Mouse (Mus musculus): ENCODE results near the gene Prrx1. TPM values are rescaled to one million over a fixed set of nuclear protein-coding genes. Genes with fewer than 3 reads are reported as not detected.
A peak's percentile ranks its signal among the peaks of the same experiment; 100 is the strongest.

The Prrx1 gene
- total and polyA plus RNA-seq, 2 experiments from 2014 or later: 7.1 to 10.5 TPM

DNA sequence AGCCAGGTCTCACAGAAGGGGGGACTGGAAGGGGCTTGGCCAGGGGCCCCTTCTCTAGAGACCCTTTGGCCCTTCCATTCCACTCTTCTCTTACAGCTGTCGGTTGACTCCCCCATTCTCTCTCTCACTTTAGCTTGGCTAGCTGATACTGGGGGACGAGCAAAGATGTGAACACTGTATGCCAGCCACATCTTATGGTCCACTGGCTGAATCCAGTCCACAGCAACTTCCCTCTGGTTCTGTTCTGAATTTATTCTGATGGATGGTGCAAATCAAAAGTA lies 32.7 kb downstream of the Prrx1 start:
- Histone ChIP-seq H3K36me3 (replicated peaks; ENCODE audit: control insufficient read depth, insufficient read depth, low read length) (no peaks in the 10 kb centered on the region), H3K4me2 (ENCODE audit: low read depth, low read length) (0 out of 2 replicates have a peak overlapping the region, but pooled peaks have one; percentile 2), H3K4me3 (ENCODE audit: low read depth, low read length) (no peak overlapping the region), H3K9ac (replicated peaks; ENCODE audit: low read depth, low read length) (no peak overlapping the region), H3K27ac (ENCODE audit: low read depth) (peak overlapping the region; percentile 94), H3K4me1 (ENCODE audit: control insufficient read depth, insufficient read depth) (peaks cover 46% of the 10 kb centered on the region), H3K27me3 (ENCODE audit: control insufficient read depth, insufficient read depth, low read length) (no peaks in the 10 kb centered on the region), H3K9me3 (replicated peaks; ENCODE audit: control insufficient read depth, low read length) (no peaks in the 10 kb centered on the region)
- ATAC-seq (ENCODE audit: insufficient read depth, low read depth) (no peak), DNase-seq (ENCODE audit: low spot score) (peak; percentile 8)
- TF ChIP-seq CTCF (IDR thresholded peaks at IDR 0.05; ENCODE audit: low read depth) (no peak), EP300 (IDR thresholded peaks at IDR 0.05; ENCODE audit: low read depth) (no peak)
- WGBS: 35% methylated on average over 2 of the region's 2 CpGs

DNA sequence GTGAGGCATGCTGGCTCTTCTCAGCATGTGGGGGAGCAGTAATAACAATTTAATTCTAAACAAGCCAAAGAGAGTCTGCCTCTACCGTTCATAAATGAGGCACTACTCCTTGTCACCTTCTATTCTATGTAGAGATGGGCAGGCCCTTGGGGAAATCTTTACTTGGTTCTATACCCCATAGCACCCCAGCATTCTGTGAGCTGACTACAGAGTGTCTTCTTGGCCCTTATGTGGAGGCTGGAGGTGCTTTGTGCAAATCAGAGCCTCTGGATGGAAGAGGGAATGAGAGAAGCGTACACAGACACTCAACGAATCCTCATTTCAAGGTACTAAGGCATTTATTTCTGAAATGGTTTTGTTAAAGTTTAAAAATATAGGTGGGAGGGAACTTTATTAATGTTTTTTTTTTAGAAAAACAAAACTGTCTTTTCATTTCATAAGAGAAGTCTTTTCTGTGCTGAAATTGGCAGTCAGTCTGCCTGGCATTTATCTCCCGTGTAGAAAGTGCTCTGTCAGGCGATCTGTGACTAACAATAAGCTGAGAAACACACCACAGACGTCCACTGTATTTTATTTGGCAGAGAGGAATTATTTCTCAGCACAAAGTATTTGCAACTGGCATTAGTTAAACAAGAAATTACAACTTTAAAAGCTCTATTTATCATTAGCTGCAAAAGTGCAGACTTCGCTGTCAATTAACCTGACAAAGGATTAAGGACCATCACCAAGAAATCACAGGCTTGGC lies 33.2 kb downstream of the Prrx1 start:
- DNase-seq (ENCODE audit: low spot score) (peak; percentile 30), ATAC-seq (ENCODE audit: insufficient read depth, low read depth) (no peak)
- TF ChIP-seq CTCF (IDR thresholded peaks at IDR 0.05; ENCODE audit: low read depth) (no peak), EP300 (IDR thresholded peaks at IDR 0.05; ENCODE audit: low read depth) (no peak)
- 0 out of 2 replicates have a peak overlapping the region, but pooled peaks have one; percentile 2 for H3K4me2 ChIP-seq (ENCODE audit: low read depth, low read length)
- peak overlapping the region; percentile 94 for H3K27ac ChIP-seq (ENCODE audit: low read depth)
- H3K36me3 ChIP-seq (replicated peaks; ENCODE audit: control insufficient read depth, insufficient read depth, low read length): no peaks in the 10 kb centered on the region
- H3K4me3 ChIP-seq (ENCODE audit: low read depth, low read length): no peak overlapping the region
- no peaks in the 10 kb centered on the region for H3K27me3 ChIP-seq (ENCODE audit: control insufficient read depth, insufficient read depth, low read length)
- peaks cover 41% of the 10 kb centered on the region for H3K4me1 ChIP-seq (ENCODE audit: control insufficient read depth, insufficient read depth)
- no peak overlapping the region for H3K9ac ChIP-seq (replicated peaks; ENCODE audit: low read depth, low read length)
- WGBS: 37% methylated on average over 7 of the region's 7 CpGs
- no peaks in the 10 kb centered on the region for H3K9me3 ChIP-seq (replicated peaks; ENCODE audit: control insufficient read depth, low read length)

DNA sequence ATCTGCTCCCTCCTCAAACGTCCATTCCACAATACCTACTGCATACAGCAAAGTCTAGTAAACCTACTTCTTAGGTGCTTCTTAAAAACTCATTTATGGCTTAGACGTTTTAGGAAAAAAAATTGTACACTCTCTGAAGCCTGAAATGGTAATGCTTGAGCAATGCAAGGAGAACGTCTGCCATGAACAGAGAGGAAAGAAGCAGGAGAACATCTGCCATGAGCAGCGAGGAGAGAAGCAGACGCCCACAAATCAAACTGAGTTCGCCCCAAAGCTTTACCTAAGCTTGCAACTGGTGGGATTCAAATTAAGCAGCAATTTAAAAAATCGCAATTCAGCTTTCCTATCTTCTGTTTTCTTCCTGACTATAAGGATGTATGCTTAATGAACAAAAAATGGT lies 36.4 kb downstream of the Prrx1 start:
- no peak overlapping the region for H3K4me2 ChIP-seq (ENCODE audit: low read depth, low read length)
- no peak overlapping the region for H3K27ac ChIP-seq (ENCODE audit: low read depth)
- no peaks in the 10 kb centered on the region for H3K9me3 ChIP-seq (replicated peaks; ENCODE audit: control insufficient read depth, low read length)
- no peaks in the 10 kb centered on the region for H3K27me3 ChIP-seq (ENCODE audit: control insufficient read depth, insufficient read depth, low read length)
- DNase-seq (ENCODE audit: low spot score): no peak
- no peaks in the 10 kb centered on the region for H3K36me3 ChIP-seq (replicated peaks; ENCODE audit: control insufficient read depth, insufficient read depth, low read length)
- H3K4me1 ChIP-seq (ENCODE audit: control insufficient read depth, insufficient read depth): peaks cover 23% of the 10 kb centered on the region
- ATAC-seq (ENCODE audit: insufficient read depth, low read depth): no peak
- TF ChIP-seq CTCF (IDR thresholded peaks at IDR 0.05; ENCODE audit: low read depth): no peak
- TF ChIP-seq EP300 (IDR thresholded peaks at IDR 0.05; ENCODE audit: low read depth): no peak
- no peak overlapping the region for H3K9ac ChIP-seq (replicated peaks; ENCODE audit: low read depth, low read length)
- WGBS: 79% methylated on average over 7 of the region's 7 CpGs
- H3K4me3 ChIP-seq (ENCODE audit: low read depth, low read length): no peak overlapping the region

DNA sequence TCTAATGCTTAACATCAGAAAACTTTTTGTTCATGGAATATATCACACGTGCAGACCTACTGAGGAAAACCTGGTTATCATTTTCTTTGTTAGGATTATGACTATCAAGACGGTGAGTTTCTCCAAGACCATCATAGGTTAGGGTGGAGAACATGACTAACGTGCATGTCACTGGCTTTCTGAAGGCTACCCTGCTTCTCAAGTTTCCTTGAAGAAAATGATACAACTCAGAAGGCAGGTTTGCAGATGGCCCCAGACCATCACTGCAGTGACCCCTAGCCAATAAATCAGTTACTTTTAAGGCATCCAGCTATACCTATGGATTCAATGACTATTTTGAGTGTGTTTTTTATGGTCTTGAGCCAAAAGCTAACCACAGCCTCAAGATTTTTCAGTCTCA lies 38.6 kb downstream of the Prrx1 start:
- H3K4me2 ChIP-seq (ENCODE audit: low read depth, low read length): no peak overlapping the region
- TF ChIP-seq EP300 (IDR thresholded peaks at IDR 0.05; ENCODE audit: low read depth) (no peak), CTCF (IDR thresholded peaks at IDR 0.05; ENCODE audit: low read depth) (no peak)
- H3K4me1 ChIP-seq (ENCODE audit: control insufficient read depth, insufficient read depth): peaks cover 3% of the 10 kb centered on the region
- no peak overlapping the region for H3K9ac ChIP-seq (replicated peaks; ENCODE audit: low read depth, low read length)
- ATAC-seq (ENCODE audit: insufficient read depth, low read depth) (no peak), DNase-seq (ENCODE audit: low spot score) (no peak)
- no peaks in the 10 kb centered on the region for H3K36me3 ChIP-seq (replicated peaks; ENCODE audit: control insufficient read depth, insufficient read depth, low read length)
- no peak overlapping the region for H3K4me3 ChIP-seq (ENCODE audit: low read depth, low read length)
- 85% methylated on average over 3 of the region's 3 CpGs for WGBS
- no peaks in the 10 kb centered on the region for H3K9me3 ChIP-seq (replicated peaks; ENCODE audit: control insufficient read depth, low read length)
- H3K27me3 ChIP-seq (ENCODE audit: control insufficient read depth, insufficient read depth, low read length): no peaks in the 10 kb centered on the region
- H3K27ac ChIP-seq (ENCODE audit: low read depth): no peak overlapping the region

DNA sequence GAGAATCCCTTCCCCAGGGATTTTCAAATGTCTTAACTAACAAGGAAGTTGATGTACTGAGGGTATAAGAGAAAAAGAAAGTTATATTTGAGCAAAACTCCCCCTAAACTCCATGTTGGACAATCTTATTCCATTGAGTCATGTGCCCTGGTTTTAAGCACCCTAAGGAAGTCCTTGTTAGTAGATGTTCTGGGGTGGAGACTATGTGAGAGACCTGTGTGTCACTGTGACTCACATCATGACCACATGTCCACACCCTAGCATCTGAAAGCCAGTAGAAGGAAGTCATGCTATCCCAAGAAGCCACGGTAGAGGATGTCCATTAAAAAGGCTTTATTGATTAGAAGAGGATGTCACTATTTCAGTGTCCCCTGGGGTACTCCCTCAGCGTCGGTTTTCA lies 40.4 kb downstream of the Prrx1 start:
- no peak for DNase-seq (ENCODE audit: low spot score)
- TF ChIP-seq EP300 (IDR thresholded peaks at IDR 0.05; ENCODE audit: low read depth) (no peak), CTCF (IDR thresholded peaks at IDR 0.05; ENCODE audit: low read depth) (no peak)
- no peak overlapping the region for H3K4me3 ChIP-seq (ENCODE audit: low read depth, low read length)
- no peaks in the 10 kb centered on the region for H3K36me3 ChIP-seq (replicated peaks; ENCODE audit: control insufficient read depth, insufficient read depth, low read length)
- H3K4me2 ChIP-seq (ENCODE audit: low read depth, low read length): no peak overlapping the region
- no peaks in the 10 kb centered on the region for H3K9me3 ChIP-seq (replicated peaks; ENCODE audit: control insufficient read depth, low read length)
- no peak overlapping the region for H3K9ac ChIP-seq (replicated peaks; ENCODE audit: low read depth, low read length)
- H3K27ac ChIP-seq (ENCODE audit: low read depth): no peak overlapping the region
- no peak for ATAC-seq (ENCODE audit: insufficient read depth, low read depth)
- H3K4me1 ChIP-seq (ENCODE audit: control insufficient read depth, insufficient read depth): no peaks in the 10 kb centered on the region
- 73% methylated on average over 3 of the region's 3 CpGs for WGBS
- H3K27me3 ChIP-seq (ENCODE audit: control insufficient read depth, insufficient read depth, low read length): no peaks in the 10 kb centered on the region

Measured in heart, postnatal 0 days (tissue).